Mouse (Mus musculus): Measurements from ENCODE around the gene Palld. TPM values are rescaled to one million over a fixed set of nuclear protein-coding genes. Genes with fewer than 3 reads are reported as not detected.

Gene Palld
- polyA plus RNA-seq, 1 experiment from 2014 or later = 95.3 TPM

DNA sequence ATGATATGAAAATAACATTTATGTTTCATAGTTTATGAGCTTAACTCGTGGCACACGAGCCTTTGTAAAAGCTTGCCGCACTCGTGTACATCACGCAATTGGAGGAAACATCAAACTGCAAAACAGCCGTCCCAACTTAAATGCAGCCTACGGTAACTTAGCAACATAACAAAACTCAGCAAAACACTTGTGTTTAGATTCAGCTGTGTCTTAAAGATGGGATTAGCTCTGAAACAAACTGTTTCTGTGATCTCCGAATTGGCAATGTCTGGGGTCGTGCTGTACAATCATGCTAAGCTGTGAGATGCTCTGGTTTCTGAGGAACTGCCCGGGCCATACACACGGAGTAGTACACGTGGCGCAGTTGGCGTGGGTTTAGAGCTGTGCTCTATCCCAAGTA, 375.5 kb downstream of the Palld start:
- peaks cover 92% of the 10 kb centered on the region for H3K36me3 ChIP-seq
- 85% methylated on average over 14 of the region's 14 CpGs for WGBS

DNA sequence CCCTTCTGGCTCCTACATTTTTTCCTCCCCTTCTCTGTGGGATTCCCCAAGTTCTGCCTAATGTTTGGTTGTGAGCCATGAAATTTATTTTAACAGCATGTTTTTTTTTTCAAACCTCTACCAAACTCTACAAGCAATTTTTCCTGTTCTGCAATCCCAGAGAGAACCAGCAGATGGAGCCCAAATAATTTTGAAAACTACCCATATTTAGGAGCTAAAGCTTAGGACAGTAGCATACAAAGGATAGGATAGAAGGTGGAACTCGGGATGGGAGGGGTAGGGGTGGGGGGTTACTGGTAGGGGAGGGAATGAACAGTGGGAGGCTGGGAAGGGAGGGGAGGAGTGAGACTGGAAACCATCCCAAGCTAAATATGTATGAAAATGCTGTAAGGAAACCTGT, 380.4 kb downstream of the Palld start:
- H3K4me2 ChIP-seq = no peak overlapping the region
- peaks cover 89% of the 10 kb centered on the region for H3K36me3 ChIP-seq
- H3K9me3 ChIP-seq = no peaks in the 10 kb centered on the region
- ATAC-seq (ENCODE audit: insufficient number of reproducible peaks, insufficient read depth, low FRiP score, low TSS enrichment, low read depth) = no peak
- H3K4me3 ChIP-seq (replicated peaks) = no peak overlapping the region
- H3K4me1 ChIP-seq (replicated peaks) = no peaks in the 10 kb centered on the region
- 13% methylated on average over 1 of the region's 1 CpGs for WGBS
- H3K9ac ChIP-seq (replicated peaks) = no peak overlapping the region
- H3K27ac ChIP-seq = no peak overlapping the region
- H3K27me3 ChIP-seq = no peaks in the 10 kb centered on the region

More for the DNA sequence above, 375.5 kb downstream of the Palld start:
- Histone ChIP-seq H3K4me3 (replicated peaks) (no peak overlapping the region), H3K9me3 (no peaks in the 10 kb centered on the region), H3K4me1 (replicated peaks) (no peaks in the 10 kb centered on the region), H3K27me3 (no peaks in the 10 kb centered on the region), H3K9ac (replicated peaks) (no peak overlapping the region), H3K4me2 (no peak overlapping the region), H3K27ac (no peak overlapping the region)
- no peak for ATAC-seq (ENCODE audit: insufficient number of reproducible peaks, insufficient read depth, low FRiP score, low TSS enrichment, low read depth)

DNA sequence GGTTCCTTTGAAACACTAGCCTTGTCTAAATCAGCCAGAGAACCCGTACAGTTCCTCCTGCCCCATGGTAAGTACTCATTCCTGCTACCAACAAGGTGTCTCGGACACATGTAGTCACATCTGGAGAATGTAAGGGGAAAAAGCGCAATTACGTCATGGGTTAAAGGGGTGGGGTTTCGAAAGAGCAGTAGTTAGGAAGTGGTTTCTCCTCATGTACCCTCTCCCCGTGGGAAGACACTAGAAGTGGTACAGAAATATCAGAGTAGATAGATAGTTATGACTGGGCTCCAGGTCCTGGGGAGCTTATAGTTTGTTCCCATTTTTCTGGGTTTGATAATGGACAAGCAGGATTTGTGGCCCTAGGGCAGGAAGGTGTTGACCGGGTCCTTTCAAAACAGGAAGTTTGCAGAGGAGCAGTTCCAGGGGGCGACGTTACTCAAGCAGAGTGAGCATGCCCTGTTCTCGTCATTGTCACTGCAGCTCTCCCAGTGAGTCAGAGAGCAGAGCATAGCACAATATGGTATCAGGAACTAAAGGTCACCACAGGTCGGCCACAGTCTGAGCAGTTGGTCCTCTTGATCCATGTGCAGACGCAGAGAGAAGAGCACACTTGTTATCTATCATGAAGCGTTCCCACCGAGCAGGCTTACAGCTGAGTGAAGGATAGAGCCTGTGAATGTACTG, 384.8 kb downstream of the Palld start:
- ATAC-seq (ENCODE audit: insufficient number of reproducible peaks, insufficient read depth, low FRiP score, low TSS enrichment, low read depth) = no peak
- Histone ChIP-seq H3K27ac (no peak overlapping the region), H3K4me3 (replicated peaks) (no peak overlapping the region), H3K9me3 (no peaks in the 10 kb centered on the region), H3K36me3 (peaks cover 87% of the 10 kb centered on the region), H3K9ac (replicated peaks) (no peak overlapping the region), H3K27me3 (no peaks in the 10 kb centered on the region), H3K4me2 (no peak overlapping the region), H3K4me1 (replicated peaks) (no peaks in the 10 kb centered on the region)
- WGBS = 77% methylated on average over 14 of the region's 14 CpGs

DNA sequence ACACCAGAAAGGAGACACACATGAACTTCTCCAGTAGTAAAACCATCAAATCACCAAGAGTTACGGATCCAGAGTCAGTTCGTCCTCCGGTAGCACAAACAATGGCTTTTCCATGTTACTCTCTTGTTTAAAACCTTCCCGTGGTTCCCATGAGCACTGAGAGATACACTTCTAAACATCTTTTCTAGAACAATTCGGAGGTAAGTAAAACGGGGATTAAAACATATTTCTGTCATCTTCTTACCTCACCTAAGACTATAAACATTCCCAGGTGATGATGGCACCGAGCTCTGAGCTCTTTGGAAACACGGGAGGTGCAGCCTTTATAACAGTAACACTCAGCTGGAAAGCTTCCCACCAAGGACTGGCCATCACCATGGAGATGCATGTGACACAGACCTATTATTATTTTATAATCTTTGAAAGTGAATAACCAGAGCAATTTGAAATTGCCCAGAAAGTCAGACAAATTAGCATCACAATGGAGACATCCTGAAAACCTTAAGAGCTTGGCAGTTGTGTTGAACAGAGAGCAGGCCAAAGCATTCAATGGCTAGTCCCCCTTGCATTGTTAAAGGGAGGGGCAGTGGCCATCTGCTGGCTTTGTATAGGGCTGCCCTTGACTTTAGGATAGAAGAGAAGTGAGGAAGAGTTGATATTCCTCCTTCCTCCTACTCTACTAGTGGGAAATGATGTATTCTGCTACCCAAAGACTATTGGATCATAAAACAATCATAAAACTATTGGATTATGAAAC, 385.6 kb downstream of the Palld start:
- no peak overlapping the region for H3K4me3 ChIP-seq (replicated peaks)
- H3K36me3 ChIP-seq = peaks cover 88% of the 10 kb centered on the region
- H3K27ac ChIP-seq = no peak overlapping the region
- no peaks in the 10 kb centered on the region for H3K4me1 ChIP-seq (replicated peaks)
- no peak overlapping the region for H3K4me2 ChIP-seq
- ATAC-seq (ENCODE audit: insufficient number of reproducible peaks, insufficient read depth, low FRiP score, low TSS enrichment, low read depth) = no peak
- 88% methylated on average over 8 of the region's 8 CpGs for WGBS
- H3K9ac ChIP-seq (replicated peaks) = no peak overlapping the region
- no peaks in the 10 kb centered on the region for H3K27me3 ChIP-seq
- H3K9me3 ChIP-seq = no peaks in the 10 kb centered on the region

DNA sequence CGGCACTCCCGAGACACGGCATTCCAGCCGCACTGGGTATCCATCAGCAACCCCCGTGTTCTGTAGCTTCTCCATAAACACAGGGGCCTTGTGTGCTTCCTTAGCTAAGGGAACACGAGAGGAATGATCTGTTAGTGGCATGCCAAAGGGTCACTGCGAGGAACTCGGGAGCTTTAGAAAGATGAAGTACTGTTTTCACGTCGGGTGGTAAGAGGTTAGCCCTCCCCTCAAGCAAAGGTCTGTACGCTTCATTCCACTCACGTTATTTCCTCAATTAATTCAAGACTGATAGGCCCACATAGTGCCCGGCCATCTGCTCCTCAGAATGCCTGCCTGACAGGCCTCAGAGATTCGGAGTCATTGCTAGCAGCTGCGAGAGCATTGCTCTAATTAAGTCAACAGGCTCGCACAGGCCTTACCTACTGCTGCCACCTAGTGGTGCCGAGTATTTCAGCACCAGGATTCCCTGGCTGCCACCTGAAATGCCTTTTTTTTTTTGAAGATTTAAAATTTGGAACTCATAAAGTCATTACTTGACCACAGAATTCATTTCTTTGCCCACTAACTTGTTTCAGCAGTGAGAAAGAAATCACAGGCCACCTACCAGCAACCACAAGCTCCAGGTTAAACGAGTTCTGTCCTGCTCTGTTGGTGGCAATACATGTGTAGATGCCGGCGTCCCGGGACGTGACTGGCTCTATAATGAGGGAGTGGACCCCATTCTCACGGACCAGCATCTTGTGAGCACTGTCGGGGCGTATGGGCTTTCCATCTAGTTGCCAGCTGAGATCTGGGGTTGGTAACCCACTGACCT, 386.4 kb downstream of the Palld start:
- no peak overlapping the region for H3K4me3 ChIP-seq (replicated peaks)
- 0 out of 2 replicates have a peak, but pooled peaks have one; percentile 45 for ATAC-seq (ENCODE audit: insufficient number of reproducible peaks, insufficient read depth, low FRiP score, low TSS enrichment, low read depth)
- no peaks in the 10 kb centered on the region for H3K9me3 ChIP-seq
- H3K36me3 ChIP-seq = peaks cover 88% of the 10 kb centered on the region
- H3K4me1 ChIP-seq (replicated peaks) = no peaks in the 10 kb centered on the region
- H3K4me2 ChIP-seq = no peak overlapping the region
- no peak overlapping the region for H3K9ac ChIP-seq (replicated peaks)
- no peaks in the 10 kb centered on the region for H3K27me3 ChIP-seq
- 52% methylated on average over 25 of the region's 25 CpGs for WGBS
- H3K27ac ChIP-seq = no peak overlapping the region

DNA sequence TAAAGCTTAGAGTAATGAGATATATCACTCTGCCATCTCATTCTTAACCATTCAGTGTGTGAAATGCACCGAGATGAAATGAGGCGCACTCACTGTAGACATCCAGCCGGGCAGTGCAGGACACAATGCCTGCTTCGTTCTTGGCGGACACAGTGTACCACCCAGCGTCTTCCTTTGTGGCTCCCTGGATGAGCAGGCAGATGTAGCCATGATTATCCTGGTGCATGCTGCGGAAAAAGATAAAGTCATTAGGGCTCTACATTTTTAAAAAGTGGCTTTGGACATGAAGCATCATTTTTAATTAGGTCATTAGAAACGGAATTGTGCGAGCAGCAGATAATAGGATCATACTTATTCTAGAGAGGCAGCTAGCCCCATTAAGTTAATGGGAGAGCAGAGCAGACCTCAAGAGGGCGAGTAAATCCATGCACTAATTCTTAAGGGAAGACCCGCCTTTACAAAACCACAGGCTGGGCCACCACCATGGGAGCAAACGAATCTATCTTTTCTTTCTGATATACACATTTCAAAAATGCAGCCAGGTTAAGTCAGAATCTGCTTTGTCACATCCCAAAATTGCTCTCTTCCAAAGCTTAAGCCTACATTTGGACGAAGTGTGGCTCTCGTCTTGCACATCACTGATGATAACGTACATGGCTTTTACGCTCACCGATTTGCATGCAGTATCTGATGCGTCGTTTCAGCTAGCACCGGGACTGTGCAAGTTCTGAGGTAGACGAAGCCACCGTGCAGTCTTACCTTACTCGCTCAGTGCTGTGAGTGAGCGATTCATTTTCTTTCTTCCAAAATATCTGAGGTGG, 387.2 kb downstream of the Palld start:
- H3K27ac ChIP-seq = no peak overlapping the region
- ATAC-seq (ENCODE audit: insufficient number of reproducible peaks, insufficient read depth, low FRiP score, low TSS enrichment, low read depth) = no peak
- no peaks in the 10 kb centered on the region for H3K27me3 ChIP-seq
- no peak overlapping the region for H3K4me2 ChIP-seq
- H3K4me3 ChIP-seq (replicated peaks) = no peak overlapping the region
- H3K9me3 ChIP-seq = no peaks in the 10 kb centered on the region
- WGBS = 93% methylated on average over 24 of the region's 24 CpGs
- no peak overlapping the region for H3K9ac ChIP-seq (replicated peaks)
- peaks cover 90% of the 10 kb centered on the region for H3K36me3 ChIP-seq
- H3K4me1 ChIP-seq (replicated peaks) = no peaks in the 10 kb centered on the region

DNA sequence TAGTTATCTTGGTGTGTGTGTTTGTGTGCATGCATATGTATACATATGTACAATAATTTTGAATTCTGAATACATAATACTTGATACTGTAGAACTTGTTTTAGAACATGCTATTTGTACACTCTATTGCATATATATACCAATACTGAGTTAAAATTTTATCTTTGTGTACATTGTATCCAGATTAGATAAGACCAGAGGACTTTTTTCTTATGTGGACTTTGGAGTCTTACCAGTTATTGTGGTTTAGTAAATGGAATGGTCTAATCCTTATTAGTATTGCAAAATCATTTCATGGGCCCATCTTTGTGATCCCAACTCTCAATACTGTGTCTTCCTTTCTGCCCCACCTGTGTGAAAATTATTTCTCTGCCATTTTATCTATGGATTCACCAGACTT, 400.2 kb downstream of the Palld start:
- no peak overlapping the region for H3K27ac ChIP-seq
- no peak overlapping the region for H3K9ac ChIP-seq (replicated peaks)
- no peak overlapping the region for H3K4me3 ChIP-seq (replicated peaks)
- no peaks in the 10 kb centered on the region for H3K9me3 ChIP-seq
- peaks cover 17% of the 10 kb centered on the region for H3K36me3 ChIP-seq
- H3K27me3 ChIP-seq = no peaks in the 10 kb centered on the region
- no peak for ATAC-seq (ENCODE audit: insufficient number of reproducible peaks, insufficient read depth, low FRiP score, low TSS enrichment, low read depth)
- H3K4me2 ChIP-seq = no peak overlapping the region
- no peaks in the 10 kb centered on the region for H3K4me1 ChIP-seq (replicated peaks)

DNA sequence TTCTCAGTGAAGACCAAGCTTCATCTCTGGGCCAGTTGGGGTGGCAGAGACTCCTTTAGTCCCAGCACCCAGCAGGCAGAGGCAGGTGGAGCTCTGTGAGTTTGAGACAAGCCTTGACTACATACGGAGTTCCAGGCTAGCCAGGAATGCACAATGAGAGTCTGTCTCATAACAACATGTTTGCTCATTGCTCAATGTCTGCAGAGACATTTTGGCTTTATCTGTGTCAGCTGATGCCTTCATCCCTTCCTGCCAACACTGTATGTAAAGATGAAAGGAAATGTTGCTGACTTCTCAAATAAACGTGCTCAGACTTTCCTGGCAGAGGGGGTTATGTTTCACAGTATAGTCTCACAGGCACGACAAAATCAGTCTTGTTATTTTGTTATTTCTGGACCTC, 401.6 kb downstream of the Palld start:
- H3K9me3 ChIP-seq = no peaks in the 10 kb centered on the region
- H3K9ac ChIP-seq (replicated peaks) = no peak overlapping the region
- no peak overlapping the region for H3K27ac ChIP-seq
- H3K27me3 ChIP-seq = no peaks in the 10 kb centered on the region
- ATAC-seq (ENCODE audit: insufficient number of reproducible peaks, insufficient read depth, low FRiP score, low TSS enrichment, low read depth) = no peak
- H3K4me3 ChIP-seq (replicated peaks) = no peak overlapping the region
- no peak overlapping the region for H3K4me2 ChIP-seq
- WGBS = 58% methylated on average over 3 of the region's 3 CpGs
- no peaks in the 10 kb centered on the region for H3K4me1 ChIP-seq (replicated peaks)
- H3K36me3 ChIP-seq = peaks cover 17% of the 10 kb centered on the region

DNA sequence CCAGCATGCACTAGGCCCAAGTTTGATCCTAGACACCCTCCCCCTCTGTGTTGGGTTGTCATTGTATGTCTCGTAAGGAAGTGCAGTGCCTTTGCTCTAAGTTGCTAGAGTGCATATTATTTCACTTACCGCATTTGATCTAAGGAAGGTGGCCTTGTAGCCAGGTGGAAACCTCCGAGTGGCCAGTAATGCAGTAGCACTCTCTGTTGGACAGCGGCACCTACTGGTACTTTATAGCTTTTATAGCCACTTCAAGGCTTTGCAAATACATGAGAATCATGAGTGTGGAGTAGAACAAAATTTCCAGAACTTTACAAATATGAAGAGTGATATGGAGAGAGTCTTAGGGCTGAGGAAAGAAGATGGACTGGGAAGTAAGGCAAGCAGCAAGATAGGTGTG, 403.5 kb downstream of the Palld start:
- Histone ChIP-seq H3K27me3 (no peaks in the 10 kb centered on the region), H3K27ac (no peak overlapping the region), H3K4me2 (no peak overlapping the region), H3K4me3 (replicated peaks) (no peak overlapping the region), H3K4me1 (replicated peaks) (no peaks in the 10 kb centered on the region), H3K9ac (replicated peaks) (no peak overlapping the region), H3K36me3 (peaks cover 22% of the 10 kb centered on the region), H3K9me3 (no peaks in the 10 kb centered on the region)
- ATAC-seq (ENCODE audit: insufficient number of reproducible peaks, insufficient read depth, low FRiP score, low TSS enrichment, low read depth) = no peak
- 62% methylated on average over 4 of the region's 4 CpGs for whole genome bisulfite sequencing

DNA sequence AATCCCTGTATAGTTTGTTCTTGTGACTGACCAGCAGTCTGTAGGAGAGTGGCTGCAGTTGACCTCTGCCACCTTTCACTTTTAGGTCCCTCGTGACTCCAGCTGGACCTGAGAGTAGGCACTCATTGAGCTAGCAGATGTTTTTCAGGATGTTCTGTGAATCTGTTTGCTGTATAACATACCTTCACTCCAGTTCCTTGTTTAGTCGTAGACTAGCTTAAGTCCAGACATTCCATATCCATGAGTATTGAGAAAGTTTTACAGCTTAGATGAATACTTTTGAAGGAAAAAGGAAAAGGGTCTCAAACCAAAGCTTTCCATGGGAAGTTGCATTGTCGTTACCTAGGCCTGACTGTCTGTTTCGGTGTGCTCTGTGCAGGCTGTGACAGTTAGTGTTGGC, 405.4 kb downstream of the Palld start:
- WGBS = 78% methylated on average over 4 of the region's 4 CpGs
- no peak overlapping the region for H3K27ac ChIP-seq

More for the DNA sequence above, 405.4 kb downstream of the Palld start:
- no peak overlapping the region for H3K4me3 ChIP-seq (replicated peaks)
- H3K36me3 ChIP-seq = peaks cover 20% of the 10 kb centered on the region
- H3K4me1 ChIP-seq (replicated peaks) = no peaks in the 10 kb centered on the region
- no peak overlapping the region for H3K9ac ChIP-seq (replicated peaks)
- H3K27me3 ChIP-seq = no peaks in the 10 kb centered on the region
- H3K9me3 ChIP-seq = no peaks in the 10 kb centered on the region
- no peak overlapping the region for H3K4me2 ChIP-seq
- ATAC-seq (ENCODE audit: insufficient number of reproducible peaks, insufficient read depth, low FRiP score, low TSS enrichment, low read depth) = no peak
